Mouse (Mus musculus): ENCODE results near the gene Rcl1. TPM values are rescaled to one million over a fixed set of nuclear protein-coding genes. Genes with fewer than 3 reads are reported as not detected.

Gene Rcl1
- polyA plus RNA-seq, 1 experiment: 14.4 TPM

DNA sequence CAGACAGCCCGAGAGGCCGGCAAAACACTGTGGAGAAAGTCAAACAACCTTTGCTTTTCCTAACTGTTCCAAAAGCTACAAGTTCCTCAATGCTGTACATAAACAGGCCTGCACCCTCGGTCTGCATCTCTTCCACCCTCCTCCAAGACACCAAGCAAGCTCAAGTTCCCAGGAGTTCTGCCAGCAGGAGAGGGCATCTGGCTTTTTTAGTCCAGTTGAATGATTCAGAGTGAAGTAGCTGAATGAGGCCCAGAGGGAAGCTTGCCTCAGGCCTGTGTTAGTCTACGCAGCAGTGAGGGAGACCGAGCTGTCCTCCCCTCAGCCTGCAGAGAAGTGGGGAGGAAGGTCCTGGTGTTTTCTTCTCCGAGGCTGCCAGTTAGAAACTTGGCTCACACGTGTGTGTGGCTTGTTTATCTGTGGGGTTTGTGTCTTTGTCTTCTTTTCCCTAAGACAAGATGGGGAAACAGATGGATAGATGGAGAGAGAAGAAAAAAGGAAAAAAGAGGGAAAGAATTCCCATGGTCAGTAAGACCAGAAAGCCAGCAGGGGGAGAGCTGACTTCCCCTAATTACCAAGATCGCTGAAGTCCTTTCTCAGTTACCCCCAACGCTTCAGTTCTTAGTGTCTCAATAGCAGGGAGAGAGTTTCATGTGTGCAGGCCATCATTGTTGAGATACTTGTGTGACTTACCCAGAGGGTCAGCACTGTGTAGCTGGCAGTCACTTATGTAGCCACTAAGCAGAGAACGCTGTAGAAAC is 38.7 kb downstream of the Rcl1 start:
- 87% methylated on average over 10 of the region's 10 CpGs for WGBS

DNA sequence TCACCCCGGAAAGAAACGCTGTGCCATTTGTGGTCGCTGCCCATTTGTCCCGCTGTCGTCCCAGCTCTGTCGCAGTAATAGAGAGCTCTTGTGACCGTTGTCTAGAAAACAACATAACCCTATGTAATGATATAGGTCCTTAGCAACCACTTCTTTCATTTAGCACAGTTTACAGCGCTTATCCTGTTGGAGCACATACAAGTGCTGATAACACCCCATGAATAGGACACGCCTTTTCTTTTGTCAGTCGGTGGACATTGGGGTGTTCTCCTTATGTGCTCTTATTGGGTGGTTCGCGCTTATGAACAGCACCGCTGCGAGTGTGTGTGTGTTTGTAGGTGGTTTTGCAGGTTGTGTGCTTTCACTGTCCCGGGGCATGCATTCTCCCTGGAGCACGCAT is 39.8 kb downstream of the Rcl1 start:
- H3K36me3 ChIP-seq (ENCODE audit: control insufficient read depth, insufficient read depth, low read length): no peaks in the 10 kb centered on the region; the same call in 1 of the 2 replicates
- no peak for TF ChIP-seq CTCF (IDR thresholded peaks at IDR 0.05; ENCODE audit: borderline replicate concordance, control insufficient read depth, extremely low read depth, insufficient read depth, low read length, poor library complexity)
- TF ChIP-seq POLR2A (IDR thresholded peaks at IDR 0.05; ENCODE audit: control insufficient read depth, extremely low read depth, insufficient read depth, low read length, poor library complexity): no peak

More for the DNA sequence above, 38.7 kb downstream of the Rcl1 start:
- H3K27me3 ChIP-seq (ENCODE audit: control insufficient read depth, insufficient read depth, low read length): no peaks in the 10 kb centered on the region
- no peaks in the 10 kb centered on the region; the same call in 1 of the 2 replicates for H3K36me3 ChIP-seq (ENCODE audit: control insufficient read depth, insufficient read depth, low read length)
- no peak overlapping the region for H3K27ac ChIP-seq (ENCODE audit: control insufficient read depth, insufficient read depth, low read length)
- no peak for DNase-seq
- H3K4me3 ChIP-seq (ENCODE audit: control insufficient read depth, insufficient read depth, low read length): no peak overlapping the region
- H3K4me1 ChIP-seq (replicated peaks; ENCODE audit: control insufficient read depth, insufficient read depth, low read length): peaks cover 3% of the 10 kb centered on the region; the same call in 1 of the 2 replicates
- TF ChIP-seq POLR2A (IDR thresholded peaks at IDR 0.05; ENCODE audit: control insufficient read depth, extremely low read depth, insufficient read depth, low read length, poor library complexity) (no peak), CTCF (IDR thresholded peaks at IDR 0.05; ENCODE audit: borderline replicate concordance, control insufficient read depth, extremely low read depth, insufficient read depth, low read length, poor library complexity) (no peak)

DNA sequence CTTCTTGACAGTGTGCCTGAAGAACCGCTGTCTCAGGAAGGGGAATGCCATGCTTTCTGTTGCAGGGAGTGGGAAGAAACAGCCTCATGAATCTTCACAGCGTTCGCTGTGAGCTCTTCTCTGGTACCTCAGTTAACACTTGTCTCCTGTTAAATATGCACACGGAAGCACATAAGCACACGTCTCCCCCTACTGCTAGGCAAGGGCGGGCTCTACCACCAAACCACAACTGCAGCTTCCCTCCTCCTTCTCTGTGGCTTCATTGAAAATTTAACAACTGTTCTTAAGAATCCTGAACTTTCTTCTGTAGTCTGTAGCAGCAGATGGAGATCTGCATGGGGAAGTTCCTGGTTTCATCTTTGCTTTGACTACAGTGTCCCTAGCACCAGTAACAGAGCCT is 41.1 kb downstream of the Rcl1 start:
- 10% methylated on average over 6 of the region's 6 CpGs for WGBS
- H3K36me3 ChIP-seq (ENCODE audit: control insufficient read depth, insufficient read depth, low read length): no peaks in the 10 kb centered on the region; the same call in 1 of the 2 replicates
- no peak for TF ChIP-seq CTCF (IDR thresholded peaks at IDR 0.05; ENCODE audit: borderline replicate concordance, control insufficient read depth, extremely low read depth, insufficient read depth, low read length, poor library complexity)
- H3K4me3 ChIP-seq (ENCODE audit: control insufficient read depth, insufficient read depth, low read length): no peak overlapping the region
- DNase-seq: peak; percentile 44
- H3K27me3 ChIP-seq (ENCODE audit: control insufficient read depth, insufficient read depth, low read length): no peaks in the 10 kb centered on the region
- peaks cover 3% of the 10 kb centered on the region; the same call in 1 of the 2 replicates for H3K4me1 ChIP-seq (replicated peaks; ENCODE audit: control insufficient read depth, insufficient read depth, low read length)
- no peak overlapping the region for H3K27ac ChIP-seq (ENCODE audit: control insufficient read depth, insufficient read depth, low read length)

More for the DNA sequence above, 39.8 kb downstream of the Rcl1 start:
- H3K27ac ChIP-seq (ENCODE audit: control insufficient read depth, insufficient read depth, low read length): no peak overlapping the region
- no peak overlapping the region for H3K4me3 ChIP-seq (ENCODE audit: control insufficient read depth, insufficient read depth, low read length)
- DNase-seq: no peak
- 97% methylated on average over 16 of the region's 16 CpGs for WGBS
- no peaks in the 10 kb centered on the region for H3K27me3 ChIP-seq (ENCODE audit: control insufficient read depth, insufficient read depth, low read length)
- H3K4me1 ChIP-seq (replicated peaks; ENCODE audit: control insufficient read depth, insufficient read depth, low read length): peaks cover 3% of the 10 kb centered on the region; the same call in 1 of the 2 replicates

DNA sequence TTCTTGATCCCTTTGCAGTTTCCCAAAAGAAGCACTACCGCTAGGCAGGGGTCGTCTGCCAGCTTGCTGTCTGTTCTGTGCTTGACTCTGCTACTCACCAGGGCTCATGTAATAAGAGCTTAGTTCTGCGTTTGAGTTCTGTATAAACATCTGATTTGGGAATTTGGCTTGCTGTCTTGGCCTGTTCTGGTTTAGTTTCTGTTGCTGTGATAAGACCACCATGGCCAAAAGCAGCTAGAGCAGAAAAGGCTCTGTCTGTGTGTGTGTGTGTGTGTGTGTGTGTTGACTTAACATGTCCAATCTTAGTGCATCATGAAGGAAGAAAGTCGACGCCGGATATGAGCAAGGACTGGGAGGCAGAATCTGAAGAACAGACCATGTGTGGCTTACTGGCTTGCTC is 44.2 kb downstream of the Rcl1 start:
- no peak for TF ChIP-seq CTCF (IDR thresholded peaks at IDR 0.05; ENCODE audit: borderline replicate concordance, control insufficient read depth, extremely low read depth, insufficient read depth, low read length, poor library complexity)
- no peak for TF ChIP-seq POLR2A (IDR thresholded peaks at IDR 0.05; ENCODE audit: control insufficient read depth, extremely low read depth, insufficient read depth, low read length, poor library complexity)
- 89% methylated on average over 6 of the region's 6 CpGs for WGBS
- H3K27me3 ChIP-seq (ENCODE audit: control insufficient read depth, insufficient read depth, low read length): no peaks in the 10 kb centered on the region
- no peak overlapping the region for H3K27ac ChIP-seq (ENCODE audit: control insufficient read depth, insufficient read depth, low read length)
- H3K4me1 ChIP-seq (replicated peaks; ENCODE audit: control insufficient read depth, insufficient read depth, low read length): peaks cover 5% of the 10 kb centered on the region; the same call in 1 of the 2 replicates
- no peaks in the 10 kb centered on the region; the same call in 1 of the 2 replicates for H3K36me3 ChIP-seq (ENCODE audit: control insufficient read depth, insufficient read depth, low read length)
- H3K4me3 ChIP-seq (ENCODE audit: control insufficient read depth, insufficient read depth, low read length): no peak overlapping the region
- DNase-seq: no peak

DNA sequence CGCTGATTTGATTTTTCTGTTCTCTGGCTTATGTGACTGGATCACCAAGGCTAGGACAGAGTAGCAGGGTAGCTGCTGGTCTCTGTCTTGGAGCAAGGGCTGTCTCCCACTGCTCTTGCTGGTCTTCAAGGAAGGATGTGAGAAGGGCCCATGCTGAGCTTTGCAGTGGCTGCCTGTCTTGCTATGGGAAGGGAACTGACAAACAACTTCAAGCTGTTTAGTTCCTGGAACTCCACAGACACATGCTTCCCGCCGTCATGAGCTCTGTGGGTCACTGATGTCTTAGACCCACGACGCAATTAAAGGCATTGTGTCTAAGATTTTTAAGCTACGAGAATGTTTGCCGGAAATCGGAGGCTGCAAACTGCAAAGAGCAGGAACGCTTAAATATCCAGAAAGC is 45.6 kb downstream of the Rcl1 start:
- no peak for TF ChIP-seq CTCF (IDR thresholded peaks at IDR 0.05; ENCODE audit: borderline replicate concordance, control insufficient read depth, extremely low read depth, insufficient read depth, low read length, poor library complexity)
- H3K36me3 ChIP-seq (ENCODE audit: control insufficient read depth, insufficient read depth, low read length): no peaks in the 10 kb centered on the region; the same call in 1 of the 2 replicates
- DNase-seq: no peak
- H3K4me1 ChIP-seq (replicated peaks; ENCODE audit: control insufficient read depth, insufficient read depth, low read length): peaks cover 5% of the 10 kb centered on the region; the same call in 1 of the 2 replicates
- H3K4me3 ChIP-seq (ENCODE audit: control insufficient read depth, insufficient read depth, low read length): no peak overlapping the region
- no peaks in the 10 kb centered on the region for H3K27me3 ChIP-seq (ENCODE audit: control insufficient read depth, insufficient read depth, low read length)
- H3K27ac ChIP-seq (ENCODE audit: control insufficient read depth, insufficient read depth, low read length): no peak overlapping the region
- WGBS: 90% methylated on average over 9 of the region's 9 CpGs

DNA sequence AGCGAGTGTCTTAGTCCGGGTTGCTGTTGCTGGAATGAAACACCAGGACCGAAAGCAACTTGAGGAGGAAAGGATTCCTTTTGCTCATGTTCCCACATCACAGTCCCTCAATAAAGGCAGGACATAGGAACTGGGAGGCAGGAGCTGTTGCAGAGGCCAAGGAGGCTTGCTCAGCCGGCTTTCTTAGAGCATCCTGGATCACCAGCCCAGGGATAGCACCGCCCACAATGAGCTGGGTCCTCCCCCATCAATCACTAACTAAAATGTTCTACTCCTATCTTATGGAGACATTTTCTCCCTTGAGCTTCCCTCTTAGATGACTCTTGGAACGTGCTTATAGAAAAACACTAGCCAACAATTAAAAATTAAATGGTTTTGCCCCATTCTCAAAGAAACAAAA is 48.4 kb downstream of the Rcl1 start:
- no peak for DNase-seq
- Histone ChIP-seq H3K4me3 (ENCODE audit: control insufficient read depth, insufficient read depth, low read length) (no peak overlapping the region), H3K27me3 (ENCODE audit: control insufficient read depth, insufficient read depth, low read length) (no peaks in the 10 kb centered on the region), H3K36me3 (ENCODE audit: control insufficient read depth, insufficient read depth, low read length) (no peaks in the 10 kb centered on the region), H3K27ac (ENCODE audit: control insufficient read depth, insufficient read depth, low read length) (no peak overlapping the region), H3K4me1 (replicated peaks; ENCODE audit: control insufficient read depth, insufficient read depth, low read length) (peaks cover 2% of the 10 kb centered on the region; the same call in 1 of the 2 replicates)
- 71% methylated on average over 6 of the region's 6 CpGs for WGBS
- TF ChIP-seq POLR2A (IDR thresholded peaks at IDR 0.05; ENCODE audit: control insufficient read depth, extremely low read depth, insufficient read depth, low read length, poor library complexity): no peak
- no peak for TF ChIP-seq CTCF (IDR thresholded peaks at IDR 0.05; ENCODE audit: borderline replicate concordance, control insufficient read depth, extremely low read depth, insufficient read depth, low read length, poor library complexity)

All from thymus, adult 2 months (tissue).